Mouse (Mus musculus) G1E (cell line): ENCODE results near the gene Scfd2.

Experiments
- CTCF ChIP-seq: IDR thresholded peaks from 2 replicates; pipeline ENCODE4 v1.5.1; 2012; ENCODE audit warnings: low read depth, low read length, inconsistent platforms, mixed read lengths
- GATA1 ChIP-seq: IDR thresholded peaks from 2 replicates; pipeline ENCODE4 v1.6.1; 2012; ENCODE audit warnings: borderline replicate concordance, low read length, inconsistent platforms, mixed read lengths

DNA sequence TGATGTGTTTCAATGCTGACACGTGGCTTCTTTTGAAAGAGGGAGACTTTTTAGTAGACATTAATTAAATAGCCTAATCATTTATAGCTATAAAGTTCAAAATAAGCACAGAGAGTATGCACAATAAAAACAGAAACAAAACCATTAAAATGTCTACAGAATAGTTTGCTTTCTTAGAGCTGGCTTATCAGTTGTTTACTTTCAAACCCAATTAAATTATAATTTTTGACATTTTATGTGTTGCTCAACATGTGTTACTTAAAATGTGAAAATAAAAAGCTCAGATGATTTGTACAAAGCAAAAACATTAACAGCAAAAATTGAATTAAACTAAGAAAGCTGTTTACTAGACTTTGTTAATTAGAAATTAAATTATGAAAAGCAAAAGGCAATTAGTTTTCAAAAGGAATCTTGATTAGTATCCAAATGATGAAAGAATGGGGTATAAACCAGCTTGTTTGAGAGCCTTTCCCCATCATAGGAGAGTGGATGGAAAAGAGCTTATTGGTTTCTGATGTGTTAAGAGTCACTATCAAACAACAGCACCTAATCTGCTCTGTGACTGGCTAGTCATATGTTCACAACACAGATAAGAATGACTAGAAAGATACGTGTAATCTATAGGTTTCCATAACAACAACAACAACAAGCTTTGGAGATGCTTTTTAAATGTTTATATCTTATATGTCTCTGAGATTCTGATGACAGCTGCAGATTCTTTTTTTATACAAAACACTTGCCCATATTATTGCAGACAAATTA, 176.0 kb downstream of the Scfd2 start:
- no peak for TF ChIP-seq CTCF
- TF ChIP-seq GATA1: no peak
